Mouse (Mus musculus) hindbrain, embryonic 13.5 days (tissue): ENCODE data around the gene Cgn. TPM values are rescaled to one million over a fixed set of nuclear protein-coding genes. Genes with fewer than 3 reads are reported as not detected.
A peak's percentile ranks its signal among the peaks of the same experiment; 100 is the strongest.
"Not testable (repeated sequence)": the region's sequence is repeated elsewhere in the genome, so short reads cannot be mapped to it uniquely, and the experiment has no call there.

Source experiments
- ATAC-seq: fragments of 200-750 bp; cut with Nextera tagmentation; 2 replicates; pipeline ENCODE4 v1.8.0; 2017; ENCODE audit warnings: moderate TSS enrichment; ENCODE audit not compliant: low FRiP score
- H3K27ac ChIP-seq: fragments of 300-500 bp; sonication (generic); 2 replicates; pipeline ENCODE4 v1.5.1; 2015; ENCODE audit warnings: inconsistent platforms, mild to moderate bottlenecking, moderate library complexity
- H3K27me3 ChIP-seq: fragments of 300-500 bp; sonication (generic); 2 replicates; pipeline ENCODE4 v1.6.1; 2015; ENCODE audit warnings: mild to moderate bottlenecking, inconsistent platforms
- H3K36me3 ChIP-seq: fragments of 300-500 bp; sonication (generic); 2 replicates; pipeline ENCODE4 v1.6.1; 2015; ENCODE audit warnings: mild to moderate bottlenecking, inconsistent platforms
- H3K4me1 ChIP-seq: fragments of 300-500 bp; sonication (generic); replicated peaks from 2 replicates; pipeline ENCODE4 v1.6.1; 2015; ENCODE audit warnings: inconsistent platforms
- H3K4me2 ChIP-seq: fragments of 300-500 bp; sonication (generic); 2 replicates; pipeline ENCODE4 v1.6.1; 2015; ENCODE audit warnings: inconsistent platforms, mild to moderate bottlenecking, moderate library complexity
- H3K4me3 ChIP-seq: fragments of 300-500 bp; sonication (generic); 2 replicates; pipeline ENCODE4 v1.5.1; 2015; ENCODE audit warnings: mild to moderate bottlenecking, inconsistent platforms
- H3K9ac ChIP-seq: fragments of 300-500 bp; sonication (generic); 2 replicates; pipeline ENCODE4 v1.6.1; 2015; ENCODE audit warnings: mild to moderate bottlenecking, inconsistent platforms
- H3K9me3 ChIP-seq: fragments of 300-500 bp; sonication (generic); 2 replicates; pipeline ENCODE4 v1.6.1; 2016; ENCODE audit warnings: inconsistent platforms
- WGBS: fragments of 180-500 bp; shearing (Covaris S2); methylation state at CpG from one replicate; pipeline ENCODE4 v1.1.7; 2015; 5-methylcytosine and 5-hydroxymethylcytosine counted together
- polyA plus RNA-seq: library from polyadenylated mRNA; unstranded; fragments of >200 nt; fragmentation: Nextera tagmentation; extraction: Ambion mirVana; gene quantifications from 2 replicates; pipeline ENCODE4 v1.2.1, GENCODE M21; 2015

Gene Cgn
- polyA plus RNA-seq, 1 experiment from 2014 or later: 7.4 TPM

DNA sequence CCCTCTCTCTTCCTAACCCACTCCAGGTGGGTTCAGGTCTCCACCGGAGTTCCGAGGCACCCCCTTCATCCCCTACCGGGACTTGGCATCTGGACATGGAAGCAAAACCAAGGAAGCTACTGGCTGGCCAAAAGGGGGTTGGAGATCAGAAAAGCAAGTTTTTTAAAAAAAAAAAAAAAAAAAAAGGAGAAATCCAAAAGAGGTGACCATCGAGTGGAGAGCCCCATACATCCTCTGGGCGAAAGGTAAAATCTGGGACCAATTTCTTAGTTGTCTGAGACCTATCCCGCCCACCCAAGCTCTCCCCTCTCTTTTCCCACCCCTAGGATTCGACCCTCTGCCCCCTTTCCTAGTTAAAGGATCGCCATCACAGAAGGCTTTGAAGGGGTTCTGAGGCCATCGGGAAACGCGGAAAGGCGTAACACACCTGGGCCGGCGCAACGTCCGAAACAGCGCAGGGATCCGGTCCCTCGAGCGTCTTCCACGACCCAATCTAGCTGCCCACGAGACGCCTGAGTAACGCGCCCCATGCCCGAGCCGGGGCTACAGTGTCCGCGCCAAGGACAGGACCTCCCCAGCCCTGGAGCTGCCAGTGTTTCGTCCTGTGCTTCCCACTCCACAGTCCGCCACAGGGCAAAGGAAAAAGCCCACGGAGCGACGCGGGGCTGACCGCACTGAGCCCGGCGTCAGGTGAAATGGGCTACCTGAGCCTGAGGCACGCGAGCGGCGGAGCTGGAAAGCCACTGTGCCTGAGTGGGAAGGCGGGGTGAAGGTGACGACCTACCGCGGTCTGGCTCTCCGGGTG is 28.8 kb downstream of the Cgn start:
- not testable (repeated sequence) for H3K27ac ChIP-seq, H3K27me3 ChIP-seq, H3K9me3 ChIP-seq, H3K36me3 ChIP-seq, H3K4me1 ChIP-seq
- WGBS: 4% methylated on average over 25 of the region's 47 CpGs
- H3K9ac ChIP-seq: peak overlapping the region; percentile 53; the same call in 1 of the 2 replicates
- peak overlapping the region; percentile 57 for H3K4me2 ChIP-seq
- ATAC-seq: peak; percentile 82; the same call in 1 of the 2 replicates
- H3K4me3 ChIP-seq: peak overlapping the region; percentile 37

- no peak overlapping the region for H3K9ac ChIP-seq
- no peak overlapping the region for H3K4me3 ChIP-seq
- H3K27ac ChIP-seq: no peak overlapping the region
- no peaks in the 10 kb centered on the region for H3K36me3 ChIP-seq
- H3K9me3 ChIP-seq: 0 out of 2 replicates have a peak, but pooled peaks cover 4% of the 10 kb centered on the region
- ATAC-seq: no peak
- H3K27me3 ChIP-seq: no peaks in the 10 kb centered on the region
- H3K4me2 ChIP-seq: no peak overlapping the region
- H3K4me1 ChIP-seq: no peaks in the 10 kb centered on the region
- 95% methylated on average over 17 of the region's 17 CpGs for WGBS
Observed at GRCm38 (mm10) chr3:94745691-94746090, 40.6 kb downstream of the Cgn start.

- not testable (repeated sequence) for H3K9ac ChIP-seq, ATAC-seq, H3K4me2 ChIP-seq, H3K27ac ChIP-seq, H3K4me1 ChIP-seq, H3K27me3 ChIP-seq, H3K36me3 ChIP-seq, H3K9me3 ChIP-seq, H3K4me3 ChIP-seq
- 46% methylated on average over 2 of the region's 2 CpGs for WGBS
Observed at GRCm38 (mm10) chr3:94723637-94724036, 62.7 kb downstream of the Cgn start.

- not testable (repeated sequence) for H3K4me1 ChIP-seq, H3K9ac ChIP-seq, H3K27ac ChIP-seq, H3K9me3 ChIP-seq, ATAC-seq, H3K36me3 ChIP-seq, H3K27me3 ChIP-seq, H3K4me3 ChIP-seq, H3K4me2 ChIP-seq
- WGBS: 45% methylated on average over 1 of the region's 1 CpGs
Observed at GRCm38 (mm10) chr3:94718253-94718652, 68.0 kb downstream of the Cgn start.

GRCm38 (mm10) chr3:94713424-94713823 is 72.9 kb downstream of the Cgn start:
- H3K4me3 ChIP-seq, H3K27ac ChIP-seq, H3K27me3 ChIP-seq, H3K9ac ChIP-seq, H3K4me2 ChIP-seq, H3K36me3 ChIP-seq, ATAC-seq, H3K9me3 ChIP-seq, H3K4me1 ChIP-seq: not testable (repeated sequence)
- WGBS: 88% methylated on average over 3 of the region's 3 CpGs

DNA sequence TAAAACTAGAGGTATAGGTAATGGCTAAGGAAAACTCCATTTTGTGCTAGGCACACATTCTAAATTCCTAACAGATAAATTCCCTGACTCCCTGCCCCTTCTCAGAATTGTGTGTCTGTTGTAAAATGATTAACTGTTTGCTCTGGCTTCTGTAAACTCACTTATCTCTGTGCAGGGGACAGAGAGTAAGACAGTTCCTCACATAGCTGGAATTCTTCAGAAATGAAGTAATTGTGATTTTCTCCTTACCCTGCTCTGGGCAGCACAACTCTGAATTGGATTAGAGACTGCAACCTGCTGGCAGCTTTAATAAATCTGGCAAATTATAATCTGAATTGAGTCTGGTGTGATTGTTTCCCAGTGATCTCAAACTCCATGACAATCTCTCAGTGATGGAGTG is 75.7 kb downstream of the Cgn start:
- not testable (repeated sequence) for ATAC-seq, H3K4me1 ChIP-seq, H3K27ac ChIP-seq, H3K27me3 ChIP-seq, H3K4me2 ChIP-seq, H3K36me3 ChIP-seq, H3K9ac ChIP-seq, H3K9me3 ChIP-seq, H3K4me3 ChIP-seq

Other genes with a start within 250 kb of the Cgn start
- 73.6 and 74.7 TPM in 2 replicates for gene Snx27, start 203.8 kb downstream of the Cgn start, polyA plus RNA-seq
- not detected in 2 replicates for gene Gm10972, start 143.4 kb downstream of the Cgn start, polyA plus RNA-seq
- 4.2 and 4.5 TPM in 2 replicates for gene Tuft1, start 127.6 kb downstream of the Cgn start, polyA plus RNA-seq
- gene Selenbp2, start 92.9 kb downstream of the Cgn start, polyA plus RNA-seq: 0.52 TPM in 1 of 2 replicates, not detected in the other
- 22.7 and 23.4 TPM in 2 replicates for gene Pogz, start 51.1 kb upstream of the Cgn start, polyA plus RNA-seq
- gene Psmb4, start 100.5 kb upstream of the Cgn start, polyA plus RNA-seq: 366 and 376 TPM in 2 replicates
- 10.1 and 14.1 TPM in 2 replicates for gene Selenbp1, start 146.6 kb upstream of the Cgn start, polyA plus RNA-seq
- 5.4 and 5.5 TPM in 2 replicates for gene Rfx5, start 167.6 kb upstream of the Cgn start, polyA plus RNA-seq
- 23.2 and 24.7 TPM in 2 replicates for gene Pi4kb, start 188.2 kb upstream of the Cgn start, polyA plus RNA-seq
- gene Zfp687, start 229.0 kb upstream of the Cgn start, polyA plus RNA-seq: 21.6 and 22.8 TPM in 2 replicates